Mouse (Mus musculus) embryonic fibroblast, embryonic 13.5 days (primary cell): Measurements from ENCODE around the gene Katnb1. TPM values are rescaled to one million over a fixed set of nuclear protein-coding genes. Genes with fewer than 3 reads are reported as not detected.

Experiments used
- H3K27ac ChIP-seq: 2 replicates; pipeline ENCODE4 v1.5.1; 2012; ENCODE audit warnings: low read length, control low read depth, inconsistent platforms; ENCODE audit not compliant: insufficient read depth
- H3K4me1 ChIP-seq: 2 replicates; pipeline ENCODE4 v1.6.1; 2011; ENCODE audit warnings: low read length; ENCODE audit not compliant: control insufficient read depth, insufficient read depth
- H3K4me3 ChIP-seq: 2 replicates; pipeline ENCODE4 v1.5.1; 2011; ENCODE audit warnings: mild to moderate bottlenecking, control low read depth, low read length; ENCODE audit not compliant: insufficient read depth
- CTCF ChIP-seq: IDR thresholded peaks from 2 replicates; pipeline ENCODE4 v1.5.1; 2011; ENCODE audit warnings: mild to moderate bottlenecking, control low read depth, low read length, moderate library complexity, borderline replicate concordance; ENCODE audit not compliant: insufficient read depth
- POLR2A ChIP-seq: IDR thresholded peaks from 2 replicates; pipeline ENCODE4 v1.6.1; 2011; ENCODE audit warnings: low read depth, mild to moderate bottlenecking, control low read depth, low read length, moderate library complexity
- polyA plus RNA-seq: library from polyadenylated mRNA; stranded (reverse); fragments of >200 nt; gene quantifications from 2 replicates; pipeline ENCODE4 v1.2.4, GENCODE M21; 2011; ENCODE audit warnings: low read depth; ENCODE audit not compliant: missing spikeins, insufficient read length

The Katnb1 gene
- polyA plus RNA-seq, 1 experiment, result 9.0 TPM

DNA sequence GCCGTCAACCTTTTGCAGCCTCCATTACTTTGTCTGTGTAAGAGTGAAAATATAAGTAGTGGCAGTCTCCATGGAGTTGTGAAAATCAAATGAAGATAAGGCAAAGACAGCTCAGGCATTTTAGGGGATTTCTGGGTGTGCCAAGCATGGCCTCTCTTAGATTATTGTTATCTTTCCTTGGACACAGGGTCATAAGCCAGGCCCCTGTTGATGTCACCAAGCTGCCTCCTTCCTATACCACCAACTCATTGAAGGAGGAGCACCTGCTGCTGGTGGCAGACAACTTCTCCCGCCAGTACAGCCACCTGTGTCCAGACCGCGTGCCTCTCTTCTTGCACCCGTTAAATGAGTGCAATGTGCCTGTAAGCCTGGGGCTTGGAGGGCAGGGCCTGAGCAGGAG, 24.6 kb upstream of the Katnb1 start:
- TF ChIP-seq POLR2A (no peak), CTCF (no peak)
- Histone ChIP-seq H3K27ac (no peak overlapping the region), H3K4me1 (no peaks in the 10 kb centered on the region), H3K4me3 (no peak overlapping the region)

DNA sequence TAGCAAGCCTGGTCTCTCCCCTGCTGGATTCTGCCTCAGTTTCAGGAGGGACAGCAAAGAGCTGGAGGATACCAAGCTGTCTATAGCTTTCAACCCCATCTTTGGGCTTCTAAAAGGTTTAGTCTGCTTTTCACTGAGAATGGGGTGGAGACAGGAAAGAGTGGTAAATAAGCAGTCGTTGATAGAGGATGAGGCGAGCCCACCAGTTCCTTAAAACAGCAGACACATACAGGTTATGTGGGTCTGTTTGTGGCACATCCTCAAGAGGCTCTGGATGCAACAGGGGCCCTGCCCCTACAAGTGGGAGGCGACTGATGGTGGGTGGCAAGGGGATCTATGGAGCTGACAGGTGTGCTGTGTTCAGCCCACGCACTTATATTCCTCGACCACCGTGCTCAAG, 22.3 kb upstream of the Katnb1 start:
- no peak overlapping the region for H3K4me3 ChIP-seq
- TF ChIP-seq POLR2A, result no peak
- no peak overlapping the region for H3K27ac ChIP-seq

DNA sequence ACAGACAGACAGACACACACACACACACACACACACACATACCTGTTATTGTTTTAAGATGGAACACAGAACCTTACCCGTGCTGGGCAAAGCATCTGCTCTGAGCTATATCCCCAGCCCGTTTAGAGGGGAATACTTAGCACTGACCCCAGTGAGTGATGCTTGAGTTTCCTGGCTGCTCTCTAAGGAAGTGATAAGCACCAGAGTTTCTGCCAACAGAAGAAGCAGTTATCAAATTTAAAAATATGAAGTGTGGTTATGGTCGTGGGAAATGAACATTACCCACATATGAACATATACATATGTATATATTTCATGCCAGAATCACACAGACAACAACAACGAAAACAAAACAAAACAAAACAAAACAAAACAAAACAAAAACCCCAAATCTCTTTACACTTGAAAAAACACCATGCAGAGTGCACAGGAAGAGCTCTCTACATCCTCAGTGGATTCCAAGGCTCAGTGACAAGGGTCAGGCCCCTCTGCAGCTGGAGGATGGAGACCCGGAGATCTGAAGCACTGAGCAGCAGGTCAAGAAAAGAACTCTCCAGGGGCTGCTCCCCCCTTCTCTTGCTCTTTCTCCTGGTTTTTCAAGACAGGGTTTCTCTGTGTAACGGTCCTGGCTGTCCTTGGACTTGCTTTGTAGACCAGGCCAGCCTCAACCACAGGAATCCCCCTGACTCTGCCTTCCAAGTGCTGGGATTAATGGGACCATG, 21.0 kb upstream of the Katnb1 start:
- H3K4me1 ChIP-seq, result no peaks in the 10 kb centered on the region
- H3K27ac ChIP-seq, result no peak overlapping the region
- no peak overlapping the region for H3K4me3 ChIP-seq
- TF ChIP-seq CTCF (no peak), POLR2A (no peak)

More for the DNA sequence above, 22.3 kb upstream of the Katnb1 start:
- no peaks in the 10 kb centered on the region for H3K4me1 ChIP-seq

DNA sequence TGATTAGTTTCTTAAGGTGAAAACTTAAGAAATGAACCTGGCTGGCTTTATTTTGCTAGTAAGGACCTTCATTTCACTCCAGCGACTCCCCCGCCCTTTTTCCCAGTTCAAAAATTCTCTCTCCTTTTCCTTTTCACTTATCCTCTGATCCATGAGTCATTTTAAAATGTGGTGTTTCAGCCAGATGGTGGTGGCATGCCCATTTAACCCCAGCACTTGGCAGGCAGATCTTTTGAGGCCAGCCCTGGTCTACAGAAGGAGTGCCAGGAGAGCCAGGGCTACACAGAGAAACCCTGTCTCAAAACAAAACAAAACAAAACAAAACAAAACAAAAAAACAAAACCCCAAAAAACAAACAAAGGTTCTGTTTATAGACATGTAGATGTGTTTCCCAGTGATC, 16.5 kb upstream of the Katnb1 start:
- H3K4me1 ChIP-seq, result no peaks in the 10 kb centered on the region
- no peak overlapping the region for H3K27ac ChIP-seq
- TF ChIP-seq CTCF (no peak), POLR2A (no peak)
- no peak overlapping the region for H3K4me3 ChIP-seq

DNA sequence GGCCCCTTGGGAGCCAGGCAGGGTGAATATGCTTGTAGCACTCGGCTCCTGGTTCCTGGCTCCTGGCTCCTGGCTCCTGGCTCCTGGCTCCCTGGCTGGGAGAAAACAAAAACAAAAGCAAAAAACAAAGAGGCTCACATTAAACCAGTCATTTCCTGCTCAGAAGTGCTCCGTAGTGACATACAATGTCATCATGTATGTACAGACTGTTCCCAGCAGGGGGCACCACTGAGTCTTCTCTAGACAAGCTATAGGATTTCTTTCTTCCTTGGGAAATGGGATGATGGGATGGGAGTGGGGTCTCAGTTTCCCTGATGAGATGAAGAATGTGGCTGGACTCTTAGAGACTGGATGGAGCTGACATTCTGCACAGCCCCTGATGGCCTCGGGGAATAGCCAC, 13.4 kb upstream of the Katnb1 start:
- Histone ChIP-seq H3K4me3 (no peak overlapping the region), H3K4me1 (no peaks in the 10 kb centered on the region), H3K27ac (no peak overlapping the region)
- TF ChIP-seq POLR2A (no peak), CTCF (no peak)

DNA sequence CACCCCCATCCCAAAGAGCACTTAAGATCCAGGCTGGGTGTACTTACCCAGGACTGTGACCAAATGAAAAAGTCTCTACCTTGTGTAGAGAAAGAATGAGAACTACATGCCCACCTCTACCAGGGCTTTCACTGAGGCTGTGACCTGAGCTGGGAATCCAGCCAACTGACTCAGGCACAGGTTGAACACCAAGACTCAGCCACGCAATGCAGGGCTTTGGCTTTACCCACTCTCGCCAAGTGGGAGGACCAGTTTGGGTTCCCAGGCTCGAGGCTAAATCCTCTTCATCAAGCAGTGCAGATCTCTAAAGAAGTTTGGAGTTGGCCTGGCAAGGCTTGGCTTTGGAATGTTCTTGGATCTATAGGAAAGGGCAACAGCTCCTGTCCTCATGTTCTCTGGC, 5.5 kb upstream of the Katnb1 start:
- no peak overlapping the region for H3K4me3 ChIP-seq
- no peaks in the 10 kb centered on the region for H3K4me1 ChIP-seq
- no peak overlapping the region for H3K27ac ChIP-seq
- TF ChIP-seq POLR2A, result no peak
- no peak for TF ChIP-seq CTCF

DNA sequence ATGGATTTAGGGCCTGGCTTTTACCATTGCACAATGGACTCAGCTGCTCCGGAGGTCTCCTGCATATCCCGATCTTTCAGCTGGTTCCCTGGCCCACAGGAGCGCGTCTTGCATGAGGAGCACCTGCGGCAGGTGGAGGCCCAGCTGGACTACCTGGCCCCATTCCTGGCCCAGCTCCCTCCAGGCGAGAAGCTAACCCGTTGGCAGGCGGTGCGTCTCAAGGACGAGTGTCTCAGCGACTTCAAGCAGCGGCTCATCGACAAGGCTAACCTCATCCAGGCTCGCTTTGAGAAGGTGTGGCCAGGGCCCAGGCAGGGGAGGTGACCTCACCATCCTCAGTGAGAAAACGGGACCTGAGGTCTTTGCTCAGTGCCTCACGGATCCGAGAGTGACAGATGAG, 4.8 kb upstream of the Katnb1 start:
- H3K4me3 ChIP-seq, result no peak overlapping the region
- TF ChIP-seq CTCF, result no peak
- TF ChIP-seq POLR2A, result no peak

DNA sequence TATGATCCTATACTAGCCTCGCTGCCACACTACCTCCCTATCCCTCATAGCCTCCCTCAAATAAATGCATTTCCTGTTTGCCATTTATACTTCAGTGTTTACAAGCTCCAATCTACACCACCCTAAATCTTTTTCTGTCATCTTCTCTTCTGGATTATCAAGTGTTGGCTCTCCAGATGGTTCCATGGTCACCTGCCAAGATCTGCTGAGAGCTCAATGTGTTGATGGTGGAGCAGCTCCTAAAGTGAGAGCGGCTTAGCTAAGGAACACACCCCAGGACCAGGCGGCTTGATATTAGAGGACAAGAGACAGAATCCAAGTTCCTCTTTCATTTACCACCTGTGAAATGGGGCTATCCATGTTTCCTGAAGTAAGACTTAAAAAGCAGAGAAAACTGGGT, 2.9 kb upstream of the Katnb1 start:
- no peak overlapping the region for H3K4me3 ChIP-seq
- H3K4me1 ChIP-seq, result no peaks in the 10 kb centered on the region
- no peak overlapping the region for H3K27ac ChIP-seq
- no peak for TF ChIP-seq CTCF
- no peak for TF ChIP-seq POLR2A

More for the DNA sequence above, 4.8 kb upstream of the Katnb1 start:
- no peaks in the 10 kb centered on the region for H3K4me1 ChIP-seq
- no peak overlapping the region for H3K27ac ChIP-seq

DNA sequence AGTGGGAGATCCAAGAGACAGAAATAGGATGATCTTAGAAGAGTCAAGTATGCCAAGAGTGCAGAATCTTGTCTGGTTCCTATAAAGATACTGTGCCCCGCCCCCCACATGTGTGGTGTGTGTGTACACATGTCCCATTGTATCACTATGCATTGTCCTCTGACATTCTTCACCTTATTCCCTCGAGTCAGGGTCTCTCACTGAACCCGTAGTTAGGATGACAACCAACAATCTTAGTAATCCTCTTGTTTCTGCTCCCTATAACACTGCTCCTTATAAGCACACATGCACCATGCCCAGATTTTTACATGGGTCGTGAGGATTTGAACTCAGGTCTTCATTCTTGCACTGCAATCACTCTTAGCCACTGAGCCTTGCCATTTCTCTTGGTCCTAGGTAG, 1.7 kb upstream of the Katnb1 start:
- no peak overlapping the region for H3K4me3 ChIP-seq
- no peak overlapping the region for H3K27ac ChIP-seq
- H3K4me1 ChIP-seq, result no peaks in the 10 kb centered on the region
- TF ChIP-seq POLR2A (no peak), CTCF (no peak)

DNA sequence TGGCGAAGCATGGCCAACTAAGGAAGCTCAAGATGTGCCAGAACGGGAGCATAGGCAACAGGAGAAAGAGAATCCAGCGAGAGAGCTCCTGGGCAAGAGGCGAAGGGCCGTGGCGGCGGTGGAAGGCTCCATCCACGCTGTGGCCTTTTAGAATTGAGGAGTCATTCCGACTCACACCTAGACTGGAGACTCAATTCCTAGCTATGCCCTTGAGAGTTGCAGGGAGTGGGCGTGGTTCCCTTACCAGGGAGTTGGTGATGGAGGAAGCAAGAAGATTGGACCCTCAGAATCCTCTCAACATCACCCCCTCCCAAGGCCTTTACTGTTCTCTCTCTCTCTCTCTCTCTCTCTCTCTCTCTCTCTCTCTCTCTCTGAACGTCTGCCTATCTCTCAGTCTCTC, 664 bp downstream of the Katnb1 start:
- TF ChIP-seq CTCF (no peak), POLR2A (no peak)
- H3K27ac ChIP-seq, result no peak overlapping the region

DNA sequence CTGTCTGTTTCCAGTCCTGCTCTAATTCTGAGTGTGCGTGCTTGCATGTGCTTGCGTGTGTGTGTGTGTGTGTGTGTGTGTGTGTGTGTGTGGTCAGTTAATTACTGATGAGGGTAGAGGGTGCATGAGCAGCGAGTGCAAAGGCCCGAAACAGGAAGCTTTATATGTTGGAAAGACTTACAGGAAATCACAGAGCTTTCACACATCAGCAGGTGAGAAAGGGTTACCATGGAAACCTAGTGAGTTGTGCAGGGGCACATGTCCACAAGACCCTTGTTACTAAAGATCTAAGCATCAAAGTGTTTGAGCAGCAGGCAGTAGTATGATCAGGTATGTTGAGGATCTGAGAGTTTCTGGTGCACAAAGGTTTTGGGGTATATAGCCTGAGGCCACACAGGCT, 3.3 kb downstream of the Katnb1 start:
- no peak overlapping the region for H3K27ac ChIP-seq
- no peaks in the 10 kb centered on the region for H3K4me1 ChIP-seq
- TF ChIP-seq POLR2A (no peak), CTCF (no peak)
- H3K4me3 ChIP-seq, result no peak overlapping the region

More for the DNA sequence above, 664 bp downstream of the Katnb1 start:
- Histone ChIP-seq H3K4me3 (peak overlapping the region; percentile 87), H3K4me1 (no peaks in the 10 kb centered on the region)
